Mouse (Mus musculus) thymus, postnatal 25 days (tissue): ENCODE measurements around the gene Glis2.

Experiments used
- DNase-seq: peaks from one replicate; pipeline ENCODE4 v3.0.0; 2022

Glis2 gene

DNA sequence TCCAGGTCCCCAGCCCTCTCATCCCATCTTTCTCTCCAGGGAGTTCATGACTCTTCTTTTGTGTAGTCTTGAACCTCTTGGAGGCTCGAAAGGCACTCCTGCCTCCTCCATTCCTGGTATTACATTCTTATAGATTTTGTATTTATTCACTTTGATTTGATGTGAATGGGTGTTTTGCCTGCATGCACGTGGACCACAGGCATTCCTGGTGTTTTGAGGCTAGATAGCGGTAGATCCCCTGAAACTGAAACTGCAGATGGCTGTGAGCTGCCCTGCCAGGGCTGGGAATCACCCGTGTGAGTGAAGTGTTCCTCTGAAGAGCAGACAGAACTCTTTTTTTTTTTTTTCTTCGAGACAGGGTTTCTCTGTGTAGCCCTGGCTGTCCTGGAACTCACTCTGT, 10.1 kb upstream of the Glis2 start:
- no peak for DNase-seq

GRCm38 (mm10) chr16:4585642-4586530, 8.6 kb upstream of the Glis2 start:
- DNase-seq: no peak

DNA sequence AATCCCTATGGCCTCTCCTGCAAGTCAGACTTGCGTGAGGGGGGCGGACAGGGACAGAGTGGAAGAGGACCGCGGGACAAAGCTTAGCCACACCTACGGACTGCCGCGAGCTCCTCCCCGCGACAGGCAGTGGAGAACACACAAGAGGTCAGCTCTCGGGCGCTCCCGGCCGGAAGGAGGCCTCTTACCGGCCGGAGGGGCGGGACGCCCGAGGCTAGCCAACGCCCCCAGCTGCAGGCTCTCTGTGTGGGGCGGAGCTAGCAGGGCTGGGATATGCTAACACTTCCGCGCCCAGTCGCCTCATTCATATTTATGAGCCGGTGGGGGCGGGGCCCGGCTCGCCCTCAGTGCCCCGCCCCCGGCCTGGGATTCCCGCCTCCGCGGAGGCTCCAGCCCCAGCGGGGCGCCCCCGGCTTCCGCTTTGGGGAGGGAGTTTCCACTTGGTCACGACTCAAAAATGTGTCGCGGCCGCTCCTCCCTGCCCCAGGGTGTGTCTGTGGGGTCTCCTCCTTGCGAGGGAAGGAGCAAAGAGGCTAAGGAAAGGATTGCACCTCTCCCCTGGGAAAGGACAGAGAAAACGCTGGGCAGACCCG, 7.9 kb upstream of the Glis2 start:
- DNase-seq: peak; percentile 95

GRCm38 (mm10) chr16:4587516-4588210, 6.8 kb upstream of the Glis2 start:
- DNase-seq: no peak

DNA sequence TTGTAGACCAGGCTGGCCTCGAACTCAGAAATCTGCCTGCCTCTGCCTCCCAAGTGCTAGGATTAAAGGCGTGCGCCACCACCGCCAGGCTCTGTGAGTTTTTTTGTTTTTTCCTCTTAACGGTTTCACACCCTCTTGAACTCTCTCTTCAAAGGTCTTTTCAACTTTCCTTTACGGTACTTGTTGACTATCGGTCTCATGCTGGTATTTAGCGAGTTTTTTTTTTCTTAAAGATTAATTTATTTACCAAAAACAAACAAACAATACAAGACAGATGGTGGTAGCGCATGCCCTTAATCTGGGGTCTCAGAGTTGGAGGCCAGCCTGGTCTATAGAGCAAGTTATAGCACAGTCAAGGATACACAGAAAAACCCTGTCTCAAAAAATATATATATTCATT, 4.3 kb upstream of the Glis2 start:
- DNase-seq: no peak

- peak; percentile 58 for DNase-seq
Measured at GRCm38 (mm10) chr16:4592909-4593875, 1.3 kb upstream of the Glis2 start.

DNA sequence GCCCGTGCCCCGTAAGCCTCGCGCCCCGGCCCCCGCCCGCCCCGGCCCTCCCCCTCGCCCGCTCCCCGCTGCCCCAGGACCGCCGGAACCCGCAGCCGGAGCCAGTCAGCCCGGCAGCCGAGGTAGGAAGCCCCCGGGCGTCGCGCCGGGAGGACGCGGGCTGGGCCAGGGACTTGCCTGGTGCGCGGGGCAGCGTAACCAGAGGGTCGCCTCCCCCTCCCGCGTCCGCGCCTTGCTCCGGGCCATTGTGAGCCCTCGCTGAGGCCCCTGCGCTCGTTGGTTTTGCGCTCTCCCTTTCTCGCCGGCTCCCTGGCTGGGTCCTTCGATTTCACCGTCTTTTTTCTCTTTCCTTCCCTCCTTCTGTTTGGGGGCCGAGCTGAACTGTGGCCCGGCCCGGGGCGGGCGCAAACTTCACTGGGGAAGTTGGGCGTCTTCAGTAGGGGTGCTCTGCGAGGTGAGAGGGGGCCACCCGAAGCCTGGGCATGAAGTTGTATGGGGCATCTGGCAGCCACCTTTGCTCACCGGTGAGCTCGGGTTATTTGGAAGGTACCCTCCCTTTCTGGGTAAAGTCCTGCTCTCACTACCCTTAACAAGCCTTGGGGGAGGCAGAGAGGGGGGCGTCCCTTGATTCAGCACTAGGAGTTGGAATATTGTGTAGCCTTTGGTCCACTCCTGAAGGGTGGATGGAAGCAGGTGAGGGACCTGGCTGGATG, 457 bp downstream of the Glis2 start:
- DNase-seq: no peak

DNA sequence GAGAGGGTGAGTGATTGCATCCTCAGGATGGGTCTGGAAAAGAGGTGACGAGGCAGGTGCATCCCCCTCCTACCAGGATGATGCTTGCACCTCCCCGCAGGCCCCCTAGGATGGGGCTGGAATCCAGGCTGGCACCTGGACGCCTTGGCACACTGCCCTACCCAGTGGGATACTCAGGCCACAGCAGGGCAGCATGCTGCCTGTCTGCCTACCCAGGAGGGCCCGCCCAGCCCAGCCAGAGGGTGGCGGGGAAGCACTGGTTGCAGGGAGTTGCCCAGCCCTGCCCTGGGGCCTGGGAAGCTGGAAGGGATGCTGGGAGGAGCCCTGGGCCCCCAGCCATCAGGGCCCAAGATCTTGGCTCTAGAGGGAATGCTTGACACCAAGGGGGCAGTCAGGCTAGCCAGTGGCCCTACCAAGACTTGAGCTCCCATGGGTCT, 1.0 kb downstream of the Glis2 start:
- DNase-seq: no peak

DNA sequence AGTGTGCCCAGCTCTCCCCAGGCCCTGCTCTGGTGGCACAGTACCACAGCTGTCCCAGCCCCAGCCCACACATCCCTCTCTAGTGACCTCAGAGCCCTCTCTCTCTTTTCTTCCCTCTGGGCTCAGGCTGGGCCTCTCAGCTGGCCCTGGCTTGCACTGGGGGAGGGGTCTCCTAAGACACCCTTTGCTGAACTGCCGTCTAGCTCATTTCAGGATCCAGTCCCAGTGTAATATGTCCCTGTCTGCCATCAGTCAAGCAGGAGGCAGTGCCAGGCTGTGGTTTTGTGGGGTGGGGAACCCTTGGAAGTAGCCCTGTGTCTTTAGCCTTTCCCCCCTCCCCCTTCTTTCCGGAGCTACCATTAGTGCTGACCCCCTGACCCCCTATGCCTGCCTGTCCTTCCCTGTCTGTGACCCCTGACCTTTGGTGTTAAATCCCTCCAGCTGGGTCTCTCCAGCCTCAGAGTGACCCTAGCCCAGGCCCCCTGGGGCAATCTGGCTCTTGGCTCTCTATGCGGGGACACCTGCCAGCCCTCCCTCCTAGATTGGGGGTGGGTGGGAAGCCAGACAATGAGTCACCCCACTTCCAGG, 1.7 kb downstream of the Glis2 start:
- DNase-seq: no peak

GRCm38 (mm10) chr16:4596836-4597235, 2.3 kb downstream of the Glis2 start:
- no peak for DNase-seq

DNA sequence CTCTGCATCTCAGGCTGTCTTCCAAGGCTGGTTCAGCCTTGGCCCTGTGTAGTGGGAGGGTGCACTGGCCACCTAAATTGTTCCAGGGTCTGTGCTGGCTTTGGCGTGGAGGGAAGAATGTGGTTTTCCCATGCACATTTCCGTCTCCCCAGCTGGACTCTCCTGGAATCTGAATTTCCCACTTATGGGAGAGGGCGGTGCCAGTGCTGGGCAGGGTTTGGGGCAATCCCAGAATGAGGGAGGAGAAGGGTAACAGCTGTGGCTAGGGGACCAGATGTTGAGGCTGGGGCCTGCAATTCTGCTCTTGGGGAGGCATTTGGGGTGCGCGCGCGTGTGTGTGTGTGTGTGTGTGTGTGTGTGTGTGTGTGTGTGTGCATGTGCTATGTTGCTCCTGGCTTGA, 2.8 kb downstream of the Glis2 start:
- DNase-seq: no peak

GRCm38 (mm10) chr16:4598041-4598440, 3.5 kb downstream of the Glis2 start:
- DNase-seq: no peak

GRCm38 (mm10) chr16:4598891-4599543, 4.5 kb downstream of the Glis2 start:
- no peak for DNase-seq

DNA sequence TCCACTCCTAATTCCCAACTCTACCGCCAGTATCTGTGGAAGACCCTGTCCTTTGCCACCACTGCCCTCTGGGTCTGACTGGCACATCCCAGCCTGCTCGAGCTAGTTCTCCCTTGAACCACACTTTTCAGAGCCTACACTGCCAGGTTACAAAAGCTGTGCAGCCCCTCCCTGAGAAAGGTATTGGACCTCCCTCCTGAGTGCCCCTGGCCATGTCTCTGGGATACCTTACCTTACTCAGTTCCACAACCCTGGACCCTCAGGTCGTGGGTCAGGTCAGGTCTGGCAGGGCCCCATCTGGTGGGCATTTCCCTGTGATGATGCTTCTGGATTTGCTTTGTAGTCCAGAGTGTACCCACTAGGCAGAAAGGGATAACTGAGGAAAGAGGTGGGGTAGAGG, 5.1 kb downstream of the Glis2 start:
- no peak for DNase-seq

GRCm38 (mm10) chr16:4600701-4601310, 6.3 kb downstream of the Glis2 start:
- DNase-seq: no peak

DNA sequence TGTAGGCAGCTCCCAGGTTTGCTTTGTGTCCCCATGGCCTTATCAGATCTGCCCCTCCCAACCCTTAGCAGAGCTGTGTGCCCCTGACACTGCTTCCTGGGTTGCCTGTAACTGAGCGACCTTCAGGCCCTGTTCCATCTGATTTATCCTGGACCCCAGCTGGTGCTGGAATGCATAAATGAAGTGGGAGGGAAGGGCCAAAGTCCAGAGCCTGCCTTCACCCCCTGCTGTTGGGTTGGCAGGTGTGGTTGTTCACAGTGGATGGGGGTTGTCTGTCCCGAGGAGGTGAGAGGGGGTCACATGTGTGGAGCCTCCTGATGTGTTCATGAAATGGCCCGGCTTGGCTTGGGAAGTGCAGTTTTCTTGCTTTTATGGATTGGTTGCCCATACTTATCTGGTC, 7.7 kb downstream of the Glis2 start:
- no peak for DNase-seq

DNA sequence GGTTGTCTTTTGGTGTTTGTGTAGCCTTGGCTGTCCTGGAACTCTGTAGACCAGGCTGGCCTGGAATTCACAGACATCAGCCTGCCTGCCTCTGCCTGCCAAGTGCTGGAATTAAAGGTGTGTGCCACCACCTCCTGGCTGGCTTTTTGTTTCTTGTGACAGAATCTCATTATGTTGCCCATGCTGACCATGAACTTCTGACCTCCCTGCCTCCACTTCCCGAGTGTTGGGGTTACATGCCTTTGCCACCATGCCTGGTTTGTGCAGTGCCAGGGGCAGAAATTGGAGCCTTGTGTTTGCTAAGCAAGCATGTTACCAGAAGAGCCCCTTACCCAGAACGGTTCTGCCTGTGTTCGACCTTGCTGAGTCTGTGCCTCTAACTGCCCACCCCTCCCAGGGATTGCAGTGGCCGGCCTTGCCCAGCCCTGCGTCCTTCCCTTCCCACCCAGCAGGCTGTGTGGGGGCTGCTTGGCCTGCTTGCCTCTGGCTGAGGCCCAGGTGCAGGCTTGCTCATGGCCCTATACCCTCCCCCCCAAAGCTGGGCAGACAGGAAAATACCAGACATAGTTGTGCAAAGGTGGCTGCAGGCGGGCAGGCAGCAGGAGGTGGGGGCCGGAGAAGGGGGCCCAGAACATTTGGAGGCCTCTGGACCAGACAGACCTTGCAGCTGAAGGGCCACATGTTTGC, 8.4 kb downstream of the Glis2 start:
- DNase-seq: no peak

DNA sequence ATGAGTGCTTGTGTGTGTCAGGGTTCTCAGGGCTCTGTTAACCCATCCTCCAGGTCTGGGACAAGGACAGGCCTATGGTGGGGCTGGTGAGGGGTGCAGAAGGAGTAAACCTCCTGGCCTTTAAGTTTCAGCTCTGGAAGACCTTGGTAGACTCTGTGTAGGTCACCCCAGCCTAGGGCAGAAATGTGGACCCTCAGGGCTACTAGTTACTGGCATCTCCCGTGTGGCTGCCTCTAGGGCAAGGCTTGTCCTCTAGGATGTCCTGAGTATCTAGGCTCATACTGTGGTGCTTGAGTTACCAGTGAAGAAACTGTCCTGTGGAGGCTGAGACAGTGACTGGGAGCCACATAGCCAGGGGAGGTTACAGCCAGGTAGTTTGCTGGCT, 8.9 kb downstream of the Glis2 start:
- no peak for DNase-seq

DNA sequence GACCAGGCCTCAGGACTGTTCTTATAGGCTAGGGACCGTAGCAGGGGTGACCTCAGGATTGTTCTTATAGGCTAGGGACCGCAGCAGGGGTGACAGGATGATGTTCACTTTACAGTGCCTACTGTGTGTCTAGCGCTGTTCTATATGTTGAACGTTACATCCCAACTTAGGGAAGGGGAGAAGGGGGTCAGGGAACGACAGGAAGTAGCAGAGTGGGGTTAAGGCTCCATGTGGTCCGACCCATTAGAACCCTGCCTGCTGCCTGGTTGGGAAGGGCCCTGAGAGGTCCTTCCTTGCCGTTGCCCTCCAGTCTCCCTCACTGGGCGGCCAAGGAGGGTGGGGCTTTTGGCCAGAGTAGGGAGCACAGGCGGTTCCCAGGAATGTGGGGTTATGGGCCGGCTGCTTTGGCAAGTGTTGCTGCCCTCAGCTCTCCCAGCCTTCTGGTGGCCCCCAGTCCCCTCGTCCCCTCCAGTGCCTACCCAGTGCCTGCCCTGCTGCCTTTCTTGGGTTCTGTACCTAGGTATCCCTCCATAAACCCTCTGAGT, 9.9 kb downstream of the Glis2 start:
- DNase-seq: no peak
